Mouse (Mus musculus) heart, adult 2 months (tissue): ENCODE data around the gene Gm266.

Source experiments
- CTCF ChIP-seq: fragments of 200-600 bp; IDR thresholded peaks from 2 replicates; pipeline ENCODE4 v1.8.1; 2022; ENCODE audit warnings: antibody characterized with exemption, mild to moderate bottlenecking, moderate library complexity
- POLR2A ChIP-seq: fragments of 200-500 bp; IDR thresholded peaks from 2 replicates; pipeline ENCODE4 v1.6.1; 2011; ENCODE audit warnings: mild to moderate bottlenecking, low read depth, low read length, control low read depth; ENCODE audit not compliant: insufficient read depth

DNA sequence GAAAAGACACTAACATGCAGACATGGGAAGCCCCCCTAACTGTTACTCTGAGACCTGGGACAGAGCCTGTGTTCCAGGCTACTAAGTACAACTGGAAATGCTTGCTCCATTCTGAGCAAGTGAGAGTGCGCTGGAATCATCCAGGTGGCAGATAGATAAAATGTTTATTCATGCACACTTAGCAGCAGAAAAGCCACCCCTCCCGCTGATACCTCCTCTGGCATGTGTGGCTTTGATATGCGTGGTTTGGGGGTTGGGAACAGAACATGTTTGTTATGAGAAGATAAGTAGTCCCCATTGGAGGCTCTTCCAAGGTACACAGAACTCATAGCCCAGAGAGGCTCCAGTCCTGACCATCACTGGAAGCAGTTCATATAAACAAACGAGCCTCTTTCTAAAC, 32.3 kb upstream of the Gm266 start:
- TF ChIP-seq POLR2A = no peak
- no peak for TF ChIP-seq CTCF
